Mouse (Mus musculus) MEL (cell line): ENCODE measurements around the gene Agbl3.

Source experiments
- ELF1 ChIP-seq: IDR thresholded peaks from 2 replicates; pipeline ENCODE4 v1.6.1; 2014; ENCODE audit warnings: low read depth, mild to moderate bottlenecking, inconsistent platforms, low read length, improper control_type of control experiment, moderate library complexity
- ZMIZ1 ChIP-seq: IDR thresholded peaks from 2 replicates; pipeline ENCODE4 v1.6.1; 2012; ENCODE audit warnings: low read depth, mild to moderate bottlenecking, inconsistent platforms, low read length, improper control_type of control experiment, moderate library complexity

GRCm38 (mm10) chr6:34797887-34798286 is 17.7 kb downstream of the Agbl3 start:
- TF ChIP-seq ZMIZ1 (no peak), ELF1 (no peak)
